Mouse (Mus musculus): ENCODE data around the gene AI467606.
"Not testable (repeated sequence)": the region's sequence is repeated elsewhere in the genome, so short reads cannot be mapped to it uniquely, and the experiment has no call there.

Gene AI467606

DNA sequence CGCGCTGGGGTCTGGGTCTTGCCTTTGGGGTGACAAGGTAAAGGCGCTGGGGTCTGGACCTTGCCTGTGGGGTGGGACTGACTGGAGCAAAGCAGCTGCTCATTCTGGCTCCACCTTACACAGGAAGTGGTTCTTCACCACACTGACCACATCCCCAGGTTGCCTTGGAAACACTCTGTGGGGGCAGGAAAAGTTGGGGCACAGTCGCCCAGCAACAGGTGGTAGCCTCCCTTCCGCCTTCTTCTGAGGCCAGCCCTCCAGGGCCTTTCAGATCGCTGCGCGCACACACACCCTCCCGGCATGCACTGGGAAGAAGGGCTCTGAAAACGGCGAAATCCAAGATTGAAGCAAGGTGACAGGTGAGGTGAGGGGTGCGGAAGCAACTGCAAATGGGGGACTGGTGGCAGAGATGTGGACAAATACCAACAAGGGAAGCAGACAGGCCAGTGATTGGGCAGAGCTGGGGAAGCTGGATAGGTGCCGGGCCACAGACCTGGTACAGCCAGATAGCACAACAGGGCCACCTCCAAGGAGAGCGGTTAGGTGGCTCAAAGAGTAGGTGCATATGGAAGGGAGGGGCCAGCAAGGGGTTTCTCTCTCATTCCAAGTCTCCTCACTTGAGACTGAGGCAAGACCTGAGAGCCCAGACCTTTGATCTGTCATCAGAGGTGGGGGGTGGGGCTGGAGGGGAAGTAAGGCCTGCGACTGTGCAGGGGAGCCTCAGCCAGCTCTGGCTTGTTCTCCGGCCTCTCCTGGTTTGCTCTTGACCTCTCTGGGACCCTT is at the start of gene AI467606:
Gene AI467606, plus strand, starts transcription at position 246 of the 783 bp plus-strand sequence.
- DNase-seq (ENCODE audit: low spot score in 2 of 2), result peak; percentile 89 to 91

DNA sequence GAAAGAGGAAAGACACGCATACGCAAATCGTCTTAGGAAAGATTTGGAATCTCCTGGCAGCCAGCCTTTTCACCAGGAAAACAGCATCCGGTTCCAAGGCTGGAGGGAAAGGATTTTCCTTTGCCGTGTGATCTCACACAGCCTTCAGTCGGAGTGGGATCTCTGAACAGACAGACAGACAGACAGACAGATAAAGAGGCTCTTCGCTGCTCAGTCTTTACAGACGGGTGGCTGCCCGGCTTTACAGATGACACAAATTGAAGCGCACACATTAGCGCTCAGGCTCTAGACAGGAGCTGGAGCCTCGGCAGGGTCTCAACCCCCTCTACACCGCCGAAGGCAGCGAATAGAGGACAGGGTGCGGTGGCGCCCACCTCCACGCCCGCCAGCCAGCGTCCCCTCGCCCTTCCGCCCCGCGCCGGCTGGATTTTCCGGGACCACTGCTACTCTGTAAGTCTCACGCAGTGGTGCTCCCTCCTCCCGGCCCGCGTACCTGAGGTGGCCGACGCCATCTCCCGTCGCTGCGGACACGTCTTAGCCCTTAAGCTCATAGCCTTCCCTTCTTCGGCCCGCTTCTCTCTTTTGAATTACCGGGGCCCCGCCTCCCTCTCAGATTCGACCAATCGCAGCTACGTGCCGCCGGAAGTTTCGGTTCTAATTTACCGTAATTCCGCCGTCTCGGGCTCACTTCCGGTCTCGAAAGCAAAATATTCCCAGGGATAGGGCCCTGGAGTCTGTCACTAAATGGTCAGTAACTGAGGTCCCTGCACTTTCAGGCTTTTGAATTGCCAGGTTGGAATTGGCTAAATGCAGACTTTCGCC is 49.1 kb upstream of the AI467606 start, which contains the start of gene Kif22:
Gene Kif22, minus strand, starts transcription at position 621 of the 822 bp plus-strand sequence.
- DNase-seq (ENCODE audit: low spot score in 2 of 2), result peak; percentile 93 to 96

DNA sequence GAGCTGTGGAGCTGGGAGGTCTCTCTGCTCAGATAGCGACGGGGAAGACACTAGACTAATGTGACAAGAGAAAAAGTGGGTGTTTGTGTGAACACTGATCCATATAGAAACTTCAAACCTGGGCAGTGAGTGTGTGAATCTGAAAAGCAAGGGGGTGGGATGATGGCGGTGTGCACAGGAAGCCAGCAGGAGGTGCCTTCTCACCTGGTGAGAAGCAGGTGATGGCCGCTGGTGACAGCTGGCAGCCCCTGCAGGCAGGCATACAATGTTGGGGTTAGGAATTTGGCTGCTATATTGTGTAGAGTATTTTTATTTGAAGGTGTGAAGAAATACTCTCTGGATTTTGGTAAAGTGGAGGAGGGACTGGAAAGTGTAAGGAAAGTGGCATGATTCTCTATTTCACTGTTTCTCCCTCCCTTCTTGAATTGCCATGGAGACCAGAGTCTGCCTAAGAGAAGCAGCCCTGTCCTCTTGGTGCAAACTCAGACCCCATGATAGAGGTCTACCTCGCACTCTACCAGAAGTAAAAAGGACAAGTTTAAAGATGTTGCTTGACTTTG is 36.1 kb upstream of the AI467606 start:
- DNase-seq (ENCODE audit: low spot score in 2 of 2), result no peak

DNA sequence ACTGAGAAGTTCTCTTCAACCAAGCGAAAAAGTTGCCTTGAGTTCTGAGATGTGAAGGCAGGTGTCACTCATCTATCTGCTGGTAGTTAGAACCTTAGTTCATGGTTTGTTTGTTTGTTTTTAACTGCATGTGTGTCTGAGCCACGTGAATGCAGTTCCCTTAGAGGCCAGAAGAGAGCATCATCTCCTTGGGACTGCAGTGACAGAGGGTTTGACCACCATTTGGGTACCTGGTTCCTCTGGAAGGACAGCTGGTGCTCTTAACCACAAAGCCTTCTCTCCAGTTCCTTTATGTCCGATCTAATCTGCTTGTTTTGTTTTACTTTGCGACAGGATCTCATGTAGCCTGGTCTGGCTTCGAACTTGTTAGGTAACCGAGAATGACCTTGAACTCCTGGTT is 25.6 kb upstream of the AI467606 start:
- no peak for DNase-seq (ENCODE audit: low spot score in 2 of 2)

DNA sequence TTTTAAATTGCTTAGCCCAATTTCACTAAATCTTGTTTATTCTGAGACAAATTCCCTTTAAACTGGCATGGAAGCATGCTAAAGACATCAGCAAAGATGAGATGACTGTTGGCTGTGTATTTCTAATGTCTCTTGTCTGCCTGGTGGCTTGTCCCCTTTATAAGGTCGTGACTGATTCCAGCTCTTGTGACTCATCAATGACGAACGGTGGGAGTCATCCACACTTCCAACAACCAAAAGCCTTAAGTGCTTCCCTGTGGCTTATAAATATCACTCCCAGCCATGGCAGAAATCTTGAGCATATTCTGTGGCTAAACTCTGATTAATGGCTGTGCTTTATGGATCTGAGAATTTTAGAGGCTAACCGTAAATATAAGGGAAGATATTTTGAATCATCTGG is 24.8 kb upstream of the AI467606 start:
- no peak for DNase-seq (ENCODE audit: low spot score in 2 of 2)

DNA sequence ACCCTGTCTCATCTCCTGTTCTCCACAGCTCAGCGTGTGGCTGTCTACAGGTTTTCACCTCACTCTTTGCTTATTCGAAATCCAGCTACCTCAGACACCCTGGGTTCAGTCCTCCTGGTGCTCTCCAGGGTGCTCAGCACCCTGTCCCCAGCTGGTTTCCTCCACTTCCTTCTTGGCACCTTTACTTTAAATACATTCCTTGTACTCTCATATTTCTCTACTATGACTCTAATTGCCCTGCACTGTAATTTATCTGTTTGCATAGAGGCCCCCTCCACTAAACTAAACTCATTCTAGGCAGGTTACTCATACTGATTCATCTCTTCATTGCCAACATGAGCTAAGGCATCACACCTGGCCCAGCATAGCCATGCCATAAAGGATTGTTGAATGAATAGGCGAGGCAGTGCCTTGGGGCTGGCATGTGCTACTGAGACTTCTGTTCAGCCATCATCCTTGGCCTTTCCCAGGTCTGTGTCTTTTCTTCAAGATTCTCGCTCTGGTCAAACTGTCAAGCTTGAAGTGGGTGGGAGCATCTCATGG is 20.2 kb upstream of the AI467606 start:
- no peak for DNase-seq (ENCODE audit: low spot score in 2 of 2)

DNA sequence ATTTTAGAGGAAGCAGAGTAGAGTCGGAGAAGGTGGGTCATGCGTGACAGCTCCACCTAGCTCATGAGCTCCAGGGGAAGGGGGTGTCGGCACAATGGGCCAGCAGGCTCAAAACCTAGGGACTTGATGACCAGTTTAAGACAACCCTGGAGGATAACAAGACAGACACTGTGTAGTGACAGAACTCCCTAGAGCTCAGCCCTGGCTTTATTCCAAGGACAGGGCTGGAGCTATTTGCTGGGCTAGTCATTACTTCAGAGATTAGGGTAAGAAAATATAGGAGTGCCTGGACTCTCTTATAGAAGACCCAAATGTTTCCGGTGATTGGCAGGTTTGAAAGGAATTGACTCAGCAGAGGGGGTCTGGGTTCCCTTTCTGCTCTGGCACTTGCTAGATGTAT is 17.9 kb upstream of the AI467606 start:
- DNase-seq (ENCODE audit: low spot score in 2 of 2), result no peak

DNA sequence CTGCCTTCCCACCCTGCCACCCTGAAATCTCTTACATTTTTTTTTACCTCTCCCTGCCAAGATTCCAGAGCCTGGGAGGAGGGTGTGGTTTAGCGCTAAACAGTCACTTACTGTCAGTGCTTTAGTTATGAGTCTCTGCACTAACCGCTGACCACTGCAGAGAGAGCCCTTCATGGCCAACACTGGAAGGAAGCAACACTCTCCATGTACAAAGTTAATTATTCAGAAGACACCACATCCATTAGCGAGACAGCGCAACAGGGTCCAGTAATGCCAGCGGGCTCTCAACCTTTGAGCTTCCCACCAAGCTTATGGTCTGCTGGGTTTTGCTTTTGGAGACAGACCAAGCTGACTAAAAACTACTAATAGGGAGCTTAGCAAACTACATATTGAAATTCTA is 15.0 kb upstream of the AI467606 start:
- DNase-seq (ENCODE audit: low spot score in 2 of 2), result no peak

DNA sequence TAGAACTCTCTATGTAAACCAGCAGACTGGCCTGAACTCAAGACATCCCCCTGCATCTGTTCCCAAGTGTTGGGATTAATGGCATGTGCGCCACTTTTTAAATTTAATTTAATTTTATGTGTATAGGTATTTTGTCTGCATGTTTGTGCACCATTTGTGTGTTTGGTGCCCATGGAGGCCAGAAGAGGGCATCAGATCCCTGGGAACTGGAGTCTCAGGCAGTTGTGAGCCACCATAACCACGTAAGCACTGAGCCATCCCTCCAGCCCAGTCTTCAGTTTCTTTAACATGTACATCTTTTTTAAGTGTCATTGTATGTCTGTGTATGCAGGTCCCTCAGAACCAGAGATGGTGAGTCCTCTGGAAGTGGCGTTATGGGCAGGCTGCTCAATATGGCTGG is 13.5 kb upstream of the AI467606 start:
- DNase-seq (ENCODE audit: low spot score in 2 of 2), result no peak

DNA sequence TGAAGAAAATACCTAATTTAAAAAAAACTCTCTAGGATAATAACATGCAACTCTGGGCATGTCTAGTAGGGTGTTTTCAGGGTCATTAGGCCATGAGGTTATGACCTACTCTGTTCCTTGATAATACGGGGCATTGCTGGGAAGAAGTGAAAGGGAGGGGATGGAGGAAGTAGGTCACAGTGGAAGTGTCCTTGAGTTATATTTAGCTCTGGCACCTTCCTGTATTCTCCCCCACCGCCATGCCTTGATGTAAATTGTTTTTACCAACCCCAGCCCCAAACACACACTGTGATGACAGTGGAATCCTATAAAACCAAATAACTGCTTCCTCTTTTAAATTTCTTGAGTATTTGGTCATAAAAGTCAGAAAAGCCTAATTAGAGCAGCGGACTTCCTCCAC is 11.1 kb upstream of the AI467606 start:
- DNase-seq (ENCODE audit: low spot score in 2 of 2), result no peak

DNA sequence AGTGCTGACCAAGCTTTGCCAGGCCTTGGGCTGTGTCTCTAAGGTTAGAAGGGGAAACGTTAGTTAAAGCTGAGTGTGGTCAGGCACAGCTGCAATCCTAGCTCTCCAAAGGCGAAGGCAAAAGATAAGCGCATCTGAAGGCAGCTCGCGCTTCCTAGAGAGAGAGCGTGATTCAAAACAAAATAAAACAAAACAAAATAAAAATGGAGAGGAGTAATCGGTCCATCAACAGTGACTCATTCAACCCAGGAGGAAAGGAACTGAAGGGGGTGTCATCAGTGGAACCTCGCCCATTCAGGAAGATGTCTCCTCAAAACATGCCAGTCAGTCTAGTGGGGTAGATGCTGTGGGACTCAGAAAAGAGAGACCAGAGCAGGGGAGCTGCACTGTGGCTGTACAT is 8.9 kb upstream of the AI467606 start:
- DNase-seq (ENCODE audit: low spot score in 2 of 2), result no peak

DNA sequence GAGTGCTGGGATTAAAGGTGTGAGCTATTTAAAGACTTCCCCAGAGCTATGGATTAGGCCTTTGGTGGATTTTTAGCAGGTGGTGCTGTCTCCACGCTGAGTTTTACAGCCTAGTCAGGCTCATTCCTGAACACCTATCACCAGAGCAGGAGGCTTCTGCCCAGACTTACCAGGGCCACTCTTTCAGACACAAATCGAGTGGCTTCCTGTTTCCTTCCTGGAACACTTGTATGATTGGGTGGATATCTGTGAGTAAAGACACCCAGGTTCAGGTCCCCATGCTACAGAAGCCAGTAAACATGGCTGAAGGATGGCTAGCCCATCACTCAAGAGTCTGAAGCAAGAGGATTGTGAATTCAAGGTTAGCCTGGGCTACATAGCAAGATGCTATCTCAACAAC is 8.2 kb upstream of the AI467606 start:
- no peak for DNase-seq (ENCODE audit: low spot score in 2 of 2)

DNA sequence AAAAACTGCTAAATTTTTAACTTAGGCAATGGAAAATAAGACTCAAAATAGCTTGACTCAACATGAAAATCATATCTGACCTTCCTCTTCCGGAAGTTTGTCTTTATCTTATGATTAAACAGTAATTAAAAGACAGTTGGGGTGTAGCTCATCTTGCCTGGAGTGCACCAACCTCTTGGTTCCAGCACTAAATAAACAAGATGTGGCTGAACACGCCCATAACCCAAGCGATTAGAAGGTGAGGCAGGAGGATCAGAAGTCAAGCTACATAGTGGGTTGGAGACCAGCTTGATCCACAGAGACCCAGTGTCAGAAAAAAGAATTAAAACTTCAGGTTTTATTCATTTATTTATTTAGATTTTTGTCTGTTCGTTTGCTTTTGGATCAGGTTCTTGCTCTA is 7.5 kb upstream of the AI467606 start:
- DNase-seq (ENCODE audit: low spot score in 2 of 2), result no peak

DNA sequence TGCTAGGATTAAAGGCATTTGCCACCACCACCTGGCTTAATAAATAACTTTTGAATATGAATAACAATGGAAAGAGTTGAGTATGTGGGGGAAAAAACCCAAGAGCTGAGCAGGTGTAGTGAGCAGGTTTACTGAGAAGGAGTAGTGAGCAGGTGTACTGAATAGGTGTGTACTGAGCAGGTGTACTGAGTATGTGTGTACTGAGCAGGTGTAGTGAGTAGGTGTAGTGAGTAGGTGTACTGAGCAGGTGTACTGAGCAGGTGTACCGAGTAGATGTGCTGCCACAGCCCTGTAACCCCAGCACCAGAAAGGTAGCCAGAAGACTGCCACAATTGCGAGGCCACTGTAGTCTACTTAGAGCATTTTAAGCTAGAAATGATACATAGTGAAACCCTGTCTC is 6.4 kb upstream of the AI467606 start:
- no peak for DNase-seq (ENCODE audit: low spot score in 2 of 2)

DNA sequence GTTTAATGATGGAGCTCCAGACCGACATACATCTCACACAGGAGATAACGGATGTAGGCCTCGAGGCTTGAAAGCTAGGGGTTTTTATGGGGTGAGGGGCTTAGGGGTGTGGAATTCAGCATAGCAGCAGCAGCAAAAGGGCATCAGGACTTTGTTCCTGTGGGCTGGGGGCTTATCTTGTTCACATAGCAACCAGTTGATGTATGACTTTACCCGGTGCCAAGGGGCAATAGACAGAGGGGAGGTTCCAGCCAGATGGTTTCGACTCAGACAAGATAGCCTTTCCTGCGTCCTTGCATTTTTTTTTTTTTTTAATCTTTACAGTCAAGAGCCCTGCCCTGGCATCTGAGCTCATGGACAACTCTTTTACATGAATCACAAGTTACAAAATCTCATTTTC is 5.4 kb upstream of the AI467606 start:
- DNase-seq (ENCODE audit: low spot score in 2 of 2), result not testable (repeated sequence)

DNA sequence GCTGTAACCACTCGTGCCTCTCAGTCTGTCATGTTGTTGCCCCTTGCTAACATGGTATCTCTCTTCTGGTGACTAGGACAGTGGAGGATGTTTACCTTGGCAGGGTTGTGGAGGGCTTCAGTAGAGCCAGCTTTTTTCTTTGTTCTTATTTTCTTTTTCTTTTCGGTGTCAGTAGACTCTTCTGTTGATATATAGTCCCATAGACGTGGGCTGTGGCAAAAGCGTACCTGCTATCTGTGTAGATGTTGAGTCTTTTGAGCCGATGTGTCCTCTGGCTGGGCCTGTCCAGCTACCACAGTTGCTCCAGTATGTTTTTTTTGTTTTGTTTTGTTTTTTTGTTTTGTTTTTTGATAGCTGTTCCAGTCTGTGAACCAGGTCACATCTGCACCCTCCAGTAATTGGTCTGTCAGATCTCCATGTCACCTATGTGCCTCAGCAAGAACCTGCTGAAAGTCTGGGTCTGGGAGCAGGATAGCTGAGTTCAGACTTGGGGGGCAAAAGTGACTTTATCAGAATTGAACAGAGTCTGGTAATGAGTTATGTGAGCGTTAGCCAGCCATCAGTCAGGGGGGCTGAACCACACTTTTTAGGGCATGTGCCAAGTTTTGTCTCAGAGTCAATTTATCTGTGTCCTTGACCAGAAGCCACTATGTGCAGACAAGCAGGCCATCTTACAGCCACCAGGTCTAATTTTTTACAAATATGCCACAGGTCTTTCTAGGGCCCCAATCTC is 3.7 kb upstream of the AI467606 start, which contains the start of gene Zg16:
Gene Zg16, minus strand, starts transcription at position 51 of the 733 bp plus-strand sequence.
- DNase-seq (ENCODE audit: low spot score in 2 of 2), result not testable (repeated sequence)

DNA sequence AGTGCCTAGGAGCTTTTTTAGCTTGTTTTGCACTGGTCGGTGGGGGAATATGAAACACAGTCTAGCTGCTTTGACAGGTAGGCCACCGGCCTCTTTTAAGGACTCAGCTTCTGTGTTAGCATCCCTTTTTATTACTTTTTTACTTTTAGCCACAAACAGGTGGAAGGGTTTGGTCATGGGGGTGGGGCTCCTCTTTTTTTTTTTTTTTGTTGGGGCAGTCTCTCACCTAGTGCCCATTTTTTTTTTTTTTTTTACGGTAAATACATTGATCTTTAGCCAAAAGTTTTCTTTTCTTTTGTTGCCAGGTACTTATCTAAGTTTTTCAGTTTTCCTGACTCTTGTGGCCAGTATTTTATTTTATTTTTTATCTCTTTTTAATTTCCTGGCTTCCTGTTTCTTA is 3.1 kb upstream of the AI467606 start:
- DNase-seq (ENCODE audit: low spot score in 2 of 2), result no peak

DNA sequence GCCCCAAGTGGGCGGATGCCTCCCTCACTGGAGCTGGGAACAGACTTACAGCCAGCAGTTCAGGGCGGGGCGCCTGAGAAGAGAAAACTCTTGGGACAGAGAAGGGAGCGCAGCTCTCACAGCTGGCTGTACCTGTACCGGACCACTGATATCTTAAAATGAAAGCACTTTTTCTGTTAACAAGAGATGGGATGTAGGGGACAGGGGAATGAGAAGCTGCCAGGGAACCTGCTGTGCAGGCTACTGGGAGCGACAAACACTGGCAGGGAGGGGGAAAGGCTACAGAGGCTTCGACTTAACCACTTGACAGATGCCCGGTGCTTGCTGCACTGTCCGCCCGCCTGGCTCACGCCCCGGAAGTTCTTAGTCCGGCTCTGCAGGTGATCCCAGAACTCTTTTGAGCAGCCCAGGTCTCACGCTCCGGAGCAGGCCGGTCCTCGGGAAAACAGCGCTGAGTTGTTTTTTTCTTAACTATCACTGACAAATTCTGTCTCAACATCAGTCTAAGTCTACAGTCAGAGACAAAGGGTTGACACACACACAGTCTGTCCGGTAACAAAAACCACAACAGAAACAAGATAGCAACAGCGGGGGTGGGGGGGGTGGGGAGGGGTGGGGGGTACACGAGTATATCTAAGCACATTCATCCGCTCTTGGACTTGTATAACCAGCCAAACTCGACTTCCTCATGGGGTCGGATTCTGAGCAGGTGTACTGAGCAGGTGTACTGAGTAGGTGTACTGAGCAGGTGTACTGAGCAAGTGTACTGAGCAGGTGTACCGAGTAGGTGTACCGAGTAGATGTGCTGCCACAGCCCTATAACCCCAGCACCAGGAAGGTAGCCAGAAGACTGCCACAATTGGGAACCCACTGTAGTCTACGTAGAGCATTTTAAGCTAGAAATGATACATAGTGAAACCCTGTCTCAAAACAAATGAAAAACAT is 2.0 kb upstream of the AI467606 start:
- DNase-seq (ENCODE audit: low spot score in 2 of 2), result peak; percentile 64 to 83

DNA sequence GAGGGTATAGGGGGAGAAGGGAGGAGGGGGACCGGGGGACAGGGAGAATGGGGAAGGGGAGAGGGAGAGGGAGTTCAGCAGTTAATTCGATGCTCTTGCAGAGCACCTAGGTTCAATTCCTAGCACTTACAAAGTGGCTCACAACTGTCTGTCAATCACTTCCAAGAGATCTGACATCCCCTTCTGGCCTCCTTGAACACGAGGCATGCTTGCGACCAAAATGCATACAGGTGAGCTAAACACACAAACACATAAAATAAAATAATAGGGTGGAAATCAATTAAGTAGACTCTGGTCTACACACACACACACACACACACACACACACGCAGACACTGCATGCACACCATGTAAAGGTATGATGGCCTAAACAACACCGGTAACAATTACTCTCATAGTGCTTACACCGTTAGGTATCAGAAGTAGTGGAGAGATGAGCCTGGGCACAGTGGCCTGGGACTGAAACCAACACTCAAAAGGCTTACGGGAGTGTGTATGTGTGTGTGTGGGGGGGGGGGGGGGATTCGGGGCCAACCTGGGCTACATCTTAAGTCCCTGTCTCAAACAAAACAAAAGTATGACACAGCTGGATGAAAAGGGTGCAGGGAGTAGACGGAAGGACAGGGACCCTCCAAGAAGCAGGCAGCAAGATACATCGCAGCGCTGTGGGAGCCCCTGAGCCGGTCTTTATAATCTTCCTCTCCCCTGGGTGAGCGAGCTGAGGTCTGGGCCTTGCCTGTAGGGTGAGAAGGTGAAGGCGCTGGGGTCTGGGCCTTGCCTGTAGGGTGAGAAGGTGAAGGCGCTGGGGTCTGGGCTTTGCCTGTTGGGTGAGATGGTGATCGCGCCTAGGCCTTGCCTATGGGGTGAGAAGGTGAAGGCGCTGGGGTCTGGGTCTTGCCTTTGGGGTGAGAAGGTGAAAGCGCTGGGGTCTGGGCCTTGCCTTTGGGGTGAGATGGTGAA is 725 bp upstream of the AI467606 start:
- DNase-seq (ENCODE audit: low spot score in 2 of 2), result peak in 1 of 2 experiments; percentile 77

Data from spleen, postnatal 4 days (tissue).